Mouse (Mus musculus): ENCODE data around the gene Dnm2. TPM values are rescaled to one million over a fixed set of nuclear protein-coding genes. Genes with fewer than 3 reads are reported as not detected.

Gene Dnm2
- total RNA-seq, 1 experiment from 2014 or later, result 93.2 TPM

DNA sequence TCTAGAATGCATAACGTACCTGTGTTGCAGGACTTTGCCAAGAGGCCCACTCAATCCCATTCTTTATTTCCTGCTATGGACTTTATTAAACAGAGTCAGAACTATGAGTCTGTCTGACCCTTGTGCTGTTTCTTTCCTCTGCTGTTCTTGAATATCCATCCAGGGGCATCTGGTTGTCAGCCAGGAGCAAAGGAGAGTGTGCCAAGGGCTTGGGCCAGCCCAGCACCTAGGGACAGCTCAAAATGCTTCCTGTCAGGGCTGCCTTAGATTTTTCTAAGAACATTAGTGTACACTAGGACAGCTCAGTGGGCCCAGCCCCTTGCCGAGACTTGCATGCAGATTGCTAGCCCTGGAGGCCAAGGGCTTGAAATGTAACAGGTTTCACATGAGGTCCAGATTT lies 3.1 kb downstream of the Dnm2 start:
- DNase-seq, result peak; percentile 75

DNA sequence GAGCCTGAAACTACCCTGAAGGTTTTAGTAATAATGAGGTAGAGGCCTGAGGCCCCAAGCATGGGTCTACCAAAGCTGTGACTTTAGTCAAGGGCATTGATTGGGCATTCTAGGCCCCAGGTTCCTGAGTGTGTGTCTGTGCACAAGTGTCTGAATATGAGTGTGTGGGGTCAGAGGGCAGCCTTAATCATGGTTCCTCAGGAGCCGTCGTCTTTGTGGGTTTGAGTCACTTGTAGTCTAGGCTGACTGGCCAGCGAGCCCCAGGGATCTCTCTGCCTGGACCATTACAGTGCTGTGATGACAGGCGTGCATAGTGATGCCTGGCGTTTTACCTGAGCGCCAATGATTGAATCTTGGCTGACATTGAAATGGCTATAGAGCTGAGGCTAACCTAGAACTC lies 3.5 kb downstream of the Dnm2 start:
- DNase-seq, result no peak

GRCm38 (mm10) chr9:21430724-21431123 lies 6.0 kb downstream of the Dnm2 start:
- no peak for DNase-seq

DNA sequence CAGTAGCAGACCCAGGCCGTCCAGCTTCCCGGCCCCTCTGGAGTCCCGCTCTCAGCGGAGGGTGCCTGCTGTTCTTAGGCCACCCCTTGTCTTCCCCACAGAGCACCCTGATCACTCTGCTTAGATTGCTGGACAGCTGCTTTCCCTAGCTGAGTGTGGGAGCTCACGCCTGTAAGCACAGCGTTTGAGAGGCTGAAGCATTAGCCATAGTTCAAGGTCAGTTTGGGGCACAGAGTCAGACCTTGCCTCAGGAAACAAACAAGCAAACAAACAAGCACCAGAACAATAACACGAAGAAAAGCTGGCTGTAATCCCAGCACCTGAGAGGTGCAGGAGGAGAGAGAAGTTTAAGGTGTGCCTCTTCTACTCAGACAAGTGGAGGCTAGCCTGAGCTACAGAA lies 7.4 kb downstream of the Dnm2 start:
- no peak for DNase-seq

DNA sequence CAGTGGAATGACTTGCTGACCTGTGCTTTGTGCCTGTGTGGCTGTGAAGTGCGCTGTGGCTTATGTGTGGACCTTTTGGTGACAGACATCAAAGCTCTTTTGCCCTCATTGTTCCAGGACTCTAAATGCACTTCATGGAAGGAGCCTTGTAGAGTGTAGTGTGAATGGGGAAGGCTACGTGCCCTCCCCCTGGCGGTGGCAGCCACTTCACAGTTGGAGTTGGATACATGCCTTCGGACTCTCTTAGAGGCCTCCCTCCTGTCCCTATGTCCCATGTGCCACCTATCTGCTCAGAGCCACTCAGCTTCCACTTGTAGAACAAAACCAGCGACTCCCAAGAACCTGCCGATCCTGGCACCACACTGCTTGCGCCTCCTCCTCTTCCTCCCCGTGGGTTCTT lies 9.1 kb downstream of the Dnm2 start:
- no peak for DNase-seq

DNA sequence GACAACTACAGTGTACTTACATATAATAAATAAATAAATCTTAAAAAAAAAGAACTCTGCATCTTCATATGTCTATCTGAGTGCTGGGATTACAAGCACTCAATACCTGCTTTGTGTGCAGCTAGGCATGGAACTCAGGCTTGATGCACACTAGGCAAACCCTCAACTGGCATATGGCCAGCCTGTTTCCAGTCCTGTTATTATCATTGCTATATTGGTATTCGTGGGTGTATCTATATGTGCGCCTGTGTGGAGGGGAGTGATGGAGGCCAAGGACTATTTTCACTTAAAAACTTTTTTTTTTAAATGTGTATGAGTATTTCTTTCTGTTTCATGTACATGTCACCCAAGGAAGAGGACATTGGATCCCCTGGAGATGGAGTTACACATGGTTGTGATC lies 9.7 kb downstream of the Dnm2 start:
- no peak for DNase-seq

GRCm38 (mm10) chr9:21435777-21436635 lies 11.3 kb downstream of the Dnm2 start:
- DNase-seq, result no peak

DNA sequence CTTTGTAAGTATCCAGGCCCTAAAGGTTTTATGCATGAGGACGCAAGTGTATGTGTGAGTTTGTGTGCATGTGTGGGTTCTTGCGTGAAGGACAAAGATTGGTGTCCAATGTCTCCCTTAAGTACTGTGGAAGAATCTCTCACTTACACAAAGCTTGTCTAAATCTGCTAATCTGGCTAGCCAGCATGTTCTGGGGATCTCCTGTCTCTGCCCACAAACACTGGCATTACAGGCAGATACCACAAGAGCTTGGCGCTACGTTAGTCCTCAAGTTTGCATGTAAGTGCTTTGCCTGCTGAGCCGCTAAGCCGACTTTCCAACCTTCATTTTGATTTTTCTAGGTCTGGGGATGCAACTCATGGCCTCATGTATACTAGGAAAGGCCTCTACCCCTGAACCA lies 12.9 kb downstream of the Dnm2 start:
- DNase-seq, result no peak

DNA sequence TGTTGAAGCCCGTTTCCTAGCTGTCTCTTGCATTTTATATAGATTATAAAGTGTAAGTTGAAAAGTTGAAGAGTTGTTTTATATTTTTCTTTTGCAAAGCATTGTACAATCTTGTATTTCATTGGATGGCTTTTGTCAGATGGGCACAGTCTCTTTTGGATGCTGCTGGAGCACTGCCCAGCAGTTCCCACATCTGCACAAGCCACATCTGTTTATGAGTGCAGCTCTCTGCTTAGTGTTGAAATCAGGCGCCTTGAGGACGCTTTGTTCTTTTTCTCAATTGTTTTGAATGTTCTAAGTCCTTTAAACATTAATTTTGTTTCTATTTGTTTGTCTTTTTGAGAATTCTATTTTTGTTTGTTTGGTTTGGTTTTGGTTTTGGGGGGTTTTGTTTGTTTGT lies 13.5 kb downstream of the Dnm2 start:
- DNase-seq, result no peak

GRCm38 (mm10) chr9:21439456-21439855 lies 14.7 kb downstream of the Dnm2 start:
- DNase-seq, result no peak

DNA sequence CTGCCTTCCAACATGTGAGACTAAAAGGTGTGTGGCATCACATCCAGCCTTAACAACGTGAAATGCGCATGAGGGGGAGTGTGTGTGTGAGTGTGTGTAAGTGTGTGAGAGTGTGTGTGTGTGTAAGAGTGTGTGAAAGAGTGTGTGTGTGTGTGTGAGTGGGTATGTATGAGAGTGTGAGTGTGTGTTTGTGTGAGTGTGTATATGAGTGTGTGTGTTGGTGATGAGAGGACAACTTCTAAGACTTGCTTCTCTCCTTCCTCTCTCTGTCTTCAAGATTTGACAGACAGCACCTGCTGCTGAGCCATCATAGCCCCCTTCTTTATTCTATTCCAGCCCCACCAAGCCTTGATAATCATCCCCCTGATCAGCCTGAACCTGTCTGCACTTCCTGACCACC lies 15.2 kb downstream of the Dnm2 start:
- DNase-seq, result no peak

DNA sequence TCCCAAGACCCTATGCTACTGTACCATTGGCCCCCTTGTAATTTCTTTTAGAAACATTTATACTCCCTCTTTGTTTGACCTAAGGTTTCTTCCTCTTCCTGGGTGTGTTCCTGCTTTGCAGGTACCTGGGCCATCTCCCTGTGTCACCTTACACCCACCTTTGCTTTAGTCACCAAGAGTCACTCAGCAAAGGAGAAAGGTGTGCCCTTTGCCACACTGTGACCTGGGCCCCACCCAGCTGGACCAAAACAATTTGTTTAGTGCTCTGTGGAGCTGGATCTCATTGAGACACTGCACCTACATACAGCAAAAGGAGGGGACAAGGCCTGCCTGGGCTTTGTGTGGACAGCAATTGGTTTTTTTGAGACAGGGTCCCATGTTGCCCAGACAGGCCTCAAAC lies 15.7 kb downstream of the Dnm2 start:
- no peak for DNase-seq

DNA sequence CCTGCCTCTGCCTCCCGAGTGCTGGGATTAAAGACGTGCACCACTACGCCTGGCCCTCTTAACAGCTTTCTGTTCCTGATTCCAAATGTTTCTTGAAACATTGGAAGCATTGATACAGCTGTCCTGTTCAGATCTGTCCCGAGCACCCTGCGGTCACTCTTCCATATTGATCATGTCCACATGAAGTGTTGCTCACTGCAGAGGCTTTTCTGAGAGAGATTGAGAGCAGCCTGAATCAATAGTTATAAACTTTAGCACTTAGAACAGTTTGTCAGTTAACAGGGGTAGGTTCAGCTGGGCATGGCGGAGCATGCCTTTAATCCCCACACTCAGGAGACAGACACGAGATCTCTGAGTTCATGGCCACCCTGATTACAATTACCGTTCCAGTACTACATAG lies 19.1 kb downstream of the Dnm2 start:
- no peak for DNase-seq

- no peak for DNase-seq
Measured at GRCm38 (mm10) chr9:21444574-21444973, 19.9 kb downstream of the Dnm2 start.

- DNase-seq, result no peak
Measured at GRCm38 (mm10) chr9:21445081-21445744, 20.5 kb downstream of the Dnm2 start.

DNA sequence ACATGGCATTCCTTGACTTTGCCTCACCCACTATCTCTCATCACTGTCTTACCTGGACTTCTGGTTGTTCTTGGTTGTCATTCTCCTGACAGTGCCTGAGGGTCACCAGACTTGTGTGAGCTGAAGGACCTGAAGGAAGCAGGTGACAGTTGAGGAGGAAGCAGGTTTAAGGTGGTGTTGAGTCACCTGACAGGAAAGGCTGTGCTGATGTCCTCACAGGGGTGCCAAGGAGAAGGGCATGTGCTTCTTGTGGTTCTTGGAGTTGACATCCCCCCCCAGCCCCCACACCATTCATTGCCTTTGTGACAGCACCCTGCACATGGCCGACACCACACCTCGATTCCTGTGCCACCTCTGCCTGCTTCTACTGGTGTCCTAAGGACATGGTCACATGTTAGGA lies 23.1 kb downstream of the Dnm2 start:
- no peak for DNase-seq

DNA sequence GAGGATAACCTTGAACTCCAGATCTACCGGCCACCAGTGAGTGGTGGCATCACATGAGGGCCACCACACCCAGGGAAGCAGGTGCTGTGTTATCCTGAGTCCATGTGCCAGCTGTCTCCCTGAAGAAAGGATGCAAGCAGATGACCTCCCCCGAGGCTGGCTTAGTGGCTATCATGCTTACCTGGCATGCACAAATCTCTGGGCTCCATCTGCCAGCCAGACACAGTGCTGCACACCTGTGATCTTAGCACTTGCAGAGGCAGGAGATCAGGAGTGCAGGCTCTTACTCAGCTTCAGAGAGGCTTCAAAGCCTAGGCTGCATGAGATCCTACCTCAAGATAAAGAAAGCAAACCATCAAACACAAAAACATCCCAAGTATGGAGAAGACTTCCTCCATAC lies 25.0 kb downstream of the Dnm2 start:
- DNase-seq, result no peak

- no peak for DNase-seq
Measured at GRCm38 (mm10) chr9:21450270-21450669, 25.6 kb downstream of the Dnm2 start.

DNA sequence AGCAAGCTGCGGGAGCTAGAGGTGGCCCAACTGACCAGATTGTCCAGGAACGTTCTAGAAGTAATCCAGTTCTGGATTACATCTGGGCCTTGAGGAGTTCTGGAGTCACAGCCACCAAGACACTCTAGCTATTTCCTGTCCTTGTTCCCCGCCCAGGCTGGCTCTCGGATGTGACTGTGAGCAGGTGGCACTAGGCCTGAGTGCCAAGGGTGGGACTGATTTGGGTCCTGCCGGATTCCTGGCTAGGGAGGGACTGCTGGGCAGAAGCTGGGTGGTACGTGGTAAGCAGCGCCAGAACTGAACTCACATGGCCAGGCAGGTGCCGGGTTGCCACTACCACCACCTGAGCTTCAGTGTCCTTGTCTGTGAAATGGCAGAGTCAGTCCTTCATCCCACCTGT lies 26.7 kb downstream of the Dnm2 start:
- DNase-seq, result no peak

- DNase-seq, result no peak
Measured at GRCm38 (mm10) chr9:21451870-21452269, 27.2 kb downstream of the Dnm2 start.

DNA sequence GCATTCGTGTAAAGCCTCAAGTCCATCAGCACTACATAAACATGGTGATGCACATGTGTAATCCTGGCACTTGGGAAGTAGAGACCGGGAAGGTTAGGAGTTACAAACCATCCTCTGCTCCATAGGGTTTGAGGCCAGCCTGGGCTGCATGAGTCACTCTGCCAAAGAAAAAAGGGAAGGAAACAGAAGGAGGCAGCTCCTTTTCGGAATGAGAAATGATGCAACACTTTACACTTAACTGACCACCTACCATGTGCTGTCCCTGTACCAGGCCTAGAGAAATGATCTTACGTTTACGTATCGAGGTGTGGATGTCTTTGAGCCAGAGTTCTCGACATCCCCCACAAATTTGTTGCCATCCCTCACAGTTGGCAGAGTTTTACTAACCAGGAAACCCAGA lies 28.3 kb downstream of the Dnm2 start:
- DNase-seq, result no peak

DNA sequence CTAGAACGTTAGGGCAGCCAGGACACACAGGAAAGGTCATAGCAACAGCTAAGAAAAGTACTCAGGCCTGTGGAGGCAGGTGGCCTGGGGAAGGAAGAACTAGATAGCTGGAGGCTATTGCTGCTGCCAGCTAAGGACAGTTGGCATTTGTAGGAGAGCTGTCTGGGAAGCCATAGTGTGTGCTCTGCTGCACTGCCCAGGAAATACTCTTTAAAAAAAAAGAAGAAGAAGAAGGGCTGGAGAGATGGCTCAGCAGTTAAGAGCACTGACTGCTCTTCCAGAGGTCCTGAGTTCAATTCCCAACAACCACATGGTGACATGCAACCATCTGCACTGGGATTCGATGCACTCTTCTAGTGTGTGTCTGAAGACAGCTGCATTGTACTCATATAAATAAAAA lies 28.8 kb downstream of the Dnm2 start:
- DNase-seq, result no peak

GRCm38 (mm10) chr9:21454556-21454955 lies 29.8 kb downstream of the Dnm2 start:
- DNase-seq, result no peak
